Mouse (Mus musculus) midbrain, postnatal 0 days (tissue): ENCODE results near the gene Ppp1r10. TPM values are rescaled to one million over a fixed set of nuclear protein-coding genes. Genes with fewer than 3 reads are reported as not detected.

Source experiments
- ATAC-seq: fragments of 200-750 bp; cut with Nextera tagmentation; 2 replicates; pipeline ENCODE4 v1.8.0; 2017; ENCODE audit warnings: moderate number of reproducible peaks, mild to moderate bottlenecking, moderate TSS enrichment, moderate library complexity; ENCODE audit not compliant: low FRiP score
- DNase-seq: peaks from one replicate; pipeline ENCODE4 v3.0.0-alpha.2; 2015; ENCODE audit warnings: low spot score
- H3K27ac ChIP-seq: fragments of 300-500 bp; sonication (generic); 2 replicates; pipeline ENCODE4 v1.5.1; 2014; ENCODE audit warnings: low read depth, mild to moderate bottlenecking, low read length, mixed read lengths
- H3K27me3 ChIP-seq: fragments of 300-500 bp; sonication (generic); 2 replicates; pipeline ENCODE4 v1.6.1; 2014; ENCODE audit warnings: low read length, control low read depth, mixed read lengths; ENCODE audit not compliant: insufficient read depth
- H3K36me3 ChIP-seq: fragments of 300-500 bp; sonication (generic); 2 replicates; pipeline ENCODE4 v1.6.1; 2014; ENCODE audit warnings: low read length, control low read depth, mixed read lengths; ENCODE audit not compliant: insufficient read depth
- H3K4me1 ChIP-seq: fragments of 300-500 bp; sonication (generic); 2 replicates; pipeline ENCODE4 v1.6.1; 2014; ENCODE audit warnings: mild to moderate bottlenecking, control low read depth, antibody characterized with exemption, low read length, mixed read lengths; ENCODE audit not compliant: insufficient read depth
- H3K4me2 ChIP-seq: fragments of 300-500 bp; sonication (generic); 2 replicates; pipeline ENCODE4 v1.6.1; 2014; ENCODE audit warnings: low read depth, mild to moderate bottlenecking, low read length, mixed read lengths; ENCODE audit not compliant: poor library complexity, severe bottlenecking
- H3K4me3 ChIP-seq: fragments of 300-500 bp; sonication (generic); 2 replicates; pipeline ENCODE4 v1.5.1; 2014; ENCODE audit warnings: low read depth, mild to moderate bottlenecking, low read length, moderate library complexity
- H3K9ac ChIP-seq: fragments of 300-500 bp; sonication (generic); replicated peaks from 2 replicates; pipeline ENCODE4 v1.6.1; 2014; ENCODE audit warnings: mild to moderate bottlenecking, low read length, moderate library complexity, mixed read lengths; ENCODE audit not compliant: poor library complexity, severe bottlenecking
- H3K9me3 ChIP-seq: fragments of 300-500 bp; sonication (generic); 2 replicates; pipeline ENCODE4 v1.6.1; 2016; ENCODE audit warnings: low read length, control low read depth
- CTCF ChIP-seq: IDR thresholded peaks from 2 replicates; pipeline ENCODE4 v1.5.1; 2016; ENCODE audit warnings: antibody characterized with exemption, mild to moderate bottlenecking
- WGBS: fragments of 180-500 bp; shearing (Covaris S2); extraction: QIAGEN DNeasy Blood & Tissue Kit; methylation state at CpG from one replicate; pipeline ENCODE4 v1.1.7; 2014; 5-methylcytosine and 5-hydroxymethylcytosine counted together
- polyA plus RNA-seq: library from polyadenylated mRNA; unstranded; fragments of >200 nt; fragmentation: Nextera tagmentation; extraction: Ambion mirVana; gene quantifications from 2 replicates; pipeline ENCODE4 v1.2.1, GENCODE M21; 2015
- total RNA-seq: library from RNA; depleted of rRNA; stranded (reverse); fragments of >200 nt; gene quantifications from 2 replicates; pipeline ENCODE4 v1.2.3, GENCODE M21; 2014

The Ppp1r10 gene
- total and polyA plus RNA-seq, 2 experiments from 2014 or later: 24.8 to 39.3 TPM

- peak overlapping the region; percentile 69 for H3K9ac ChIP-seq
- DNase-seq: no peak
- WGBS: 69% methylated on average over 9 of the region's 9 CpGs
- no peaks in the 10 kb centered on the region for H3K27me3 ChIP-seq
- no peak for TF ChIP-seq CTCF
- H3K9me3 ChIP-seq: no peaks in the 10 kb centered on the region
- H3K4me1 ChIP-seq: peaks cover 22% of the 10 kb centered on the region
- H3K4me2 ChIP-seq: peak overlapping the region; percentile 91
- ATAC-seq: no peak
- H3K27ac ChIP-seq: peak overlapping the region; percentile 57
- peaks cover 4% of the 10 kb centered on the region; the same call in 1 of the 2 replicates for H3K36me3 ChIP-seq
- H3K4me3 ChIP-seq: peak overlapping the region; percentile 76
Observed at GRCm38 (mm10) chr17:35870151-35870883, 45.9 kb upstream of the Ppp1r10 start.

- no peak for ATAC-seq
- no peak for DNase-seq
- H3K4me3 ChIP-seq: peak overlapping the region; percentile 76; the same call in 1 of the 2 replicates
- H3K27ac ChIP-seq: peak overlapping the region; percentile 57; the same call in 1 of the 2 replicates
- peak overlapping the region; percentile 91 for H3K4me2 ChIP-seq
- no peaks in the 10 kb centered on the region for H3K9me3 ChIP-seq
- peak; percentile 72 for TF ChIP-seq CTCF
- peak overlapping the region; percentile 69 for H3K9ac ChIP-seq
- H3K36me3 ChIP-seq: peaks cover 4% of the 10 kb centered on the region; the same call in 1 of the 2 replicates
- 90% methylated on average over 8 of the region's 8 CpGs for WGBS
- peaks cover 22% of the 10 kb centered on the region for H3K4me1 ChIP-seq
- H3K27me3 ChIP-seq: no peaks in the 10 kb centered on the region
Observed at GRCm38 (mm10) chr17:35870884-35871696, 45.1 kb upstream of the Ppp1r10 start.

DNA sequence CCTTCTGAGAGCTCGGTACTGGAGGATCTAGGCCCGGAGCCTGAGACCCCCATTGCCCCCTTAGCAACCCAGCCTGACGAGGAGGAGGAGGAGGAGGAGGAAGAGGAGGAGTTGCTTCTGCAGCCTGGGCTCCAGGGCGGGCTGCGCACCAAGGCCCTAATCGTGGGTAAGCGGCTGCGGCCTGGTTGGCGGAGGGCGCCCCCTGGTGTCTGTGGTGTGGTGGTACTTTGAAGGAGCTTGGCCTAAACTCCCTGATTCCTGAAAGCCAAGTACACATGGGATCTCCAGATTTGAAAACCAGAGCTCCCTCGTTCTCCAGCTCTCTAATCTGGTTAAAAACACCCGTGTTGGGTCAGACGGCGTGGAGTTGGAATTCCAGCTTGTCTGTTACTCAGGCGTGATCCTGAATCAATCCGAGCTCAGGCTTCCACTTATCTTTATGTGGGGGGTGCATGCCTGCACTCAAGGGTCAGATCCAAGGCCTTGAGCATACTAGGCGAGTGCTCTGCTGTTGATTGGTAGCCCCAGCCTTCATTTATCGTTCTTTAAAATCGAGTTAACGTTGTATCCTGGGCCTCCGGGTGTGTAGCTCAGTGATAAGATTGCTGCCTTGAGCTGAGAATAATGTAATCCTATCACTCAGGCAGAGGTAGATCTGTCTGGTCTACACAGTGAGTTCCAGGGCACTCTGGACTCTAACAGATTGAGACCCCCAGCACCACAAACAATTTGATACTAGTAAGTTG lies 42.3 kb upstream of the Ppp1r10 start:
- Histone ChIP-seq H3K4me1 (peaks cover 17% of the 10 kb centered on the region; the same call in 1 of the 2 replicates), H3K27ac (no peak overlapping the region), H3K4me2 (no peak overlapping the region), H3K27me3 (no peaks in the 10 kb centered on the region), H3K9ac (no peak overlapping the region), H3K9me3 (no peaks in the 10 kb centered on the region), H3K36me3 (peaks cover 4% of the 10 kb centered on the region; the same call in 1 of the 2 replicates), H3K4me3 (no peak overlapping the region)
- DNase-seq (peak; percentile 83), ATAC-seq (no peak)
- 31% methylated on average over 21 of the region's 21 CpGs for WGBS
- TF ChIP-seq CTCF: peak; percentile 90

GRCm38 (mm10) chr17:35874721-35875120 lies 41.5 kb upstream of the Ppp1r10 start:
- Histone ChIP-seq H3K36me3 (peaks cover 4% of the 10 kb centered on the region; the same call in 1 of the 2 replicates), H3K27me3 (no peaks in the 10 kb centered on the region), H3K4me3 (no peak overlapping the region), H3K4me2 (no peak overlapping the region), H3K4me1 (peaks cover 13% of the 10 kb centered on the region; the same call in 1 of the 2 replicates), H3K27ac (no peak overlapping the region), H3K9me3 (no peaks in the 10 kb centered on the region), H3K9ac (no peak overlapping the region)
- 89% methylated on average over 6 of the region's 6 CpGs for WGBS
- TF ChIP-seq CTCF: no peak
- ATAC-seq: no peak
- no peak for DNase-seq

GRCm38 (mm10) chr17:35879245-35880057 lies 36.8 kb upstream of the Ppp1r10 start, which contains the start of gene Dhx16:
Gene Dhx16 (plus strand): TSS chr17:35879819.
- H3K4me1 ChIP-seq: peaks cover 3% of the 10 kb centered on the region; the same call in 1 of the 2 replicates
- 6% methylated on average over 66 of the region's 66 CpGs for WGBS
- DNase-seq: peak; percentile 97
- peak; percentile 90 for ATAC-seq
- peak within 1 kb of the TSS; percentile 64 for H3K4me2 ChIP-seq
- peak; percentile 91 for TF ChIP-seq CTCF
- peak within 1 kb of the TSS; percentile 89 for H3K9ac ChIP-seq
- H3K4me3 ChIP-seq: peak within 1 kb of the TSS; percentile 93
- H3K27me3 ChIP-seq: no peaks in the 10 kb centered on the region
- peaks cover 36% of the 10 kb centered on the region for H3K36me3 ChIP-seq
- H3K9me3 ChIP-seq: no peaks in the 10 kb centered on the region
- peak within 1 kb of the TSS; percentile 74 for H3K27ac ChIP-seq
